Mouse (Mus musculus): Measurements from ENCODE around the gene Vrtn. TPM values are rescaled to one million over a fixed set of nuclear protein-coding genes. Genes with fewer than 3 reads are reported as not detected.

Vrtn gene
- polyA plus RNA-seq, 1 experiment from 2014 or later: not detected

DNA sequence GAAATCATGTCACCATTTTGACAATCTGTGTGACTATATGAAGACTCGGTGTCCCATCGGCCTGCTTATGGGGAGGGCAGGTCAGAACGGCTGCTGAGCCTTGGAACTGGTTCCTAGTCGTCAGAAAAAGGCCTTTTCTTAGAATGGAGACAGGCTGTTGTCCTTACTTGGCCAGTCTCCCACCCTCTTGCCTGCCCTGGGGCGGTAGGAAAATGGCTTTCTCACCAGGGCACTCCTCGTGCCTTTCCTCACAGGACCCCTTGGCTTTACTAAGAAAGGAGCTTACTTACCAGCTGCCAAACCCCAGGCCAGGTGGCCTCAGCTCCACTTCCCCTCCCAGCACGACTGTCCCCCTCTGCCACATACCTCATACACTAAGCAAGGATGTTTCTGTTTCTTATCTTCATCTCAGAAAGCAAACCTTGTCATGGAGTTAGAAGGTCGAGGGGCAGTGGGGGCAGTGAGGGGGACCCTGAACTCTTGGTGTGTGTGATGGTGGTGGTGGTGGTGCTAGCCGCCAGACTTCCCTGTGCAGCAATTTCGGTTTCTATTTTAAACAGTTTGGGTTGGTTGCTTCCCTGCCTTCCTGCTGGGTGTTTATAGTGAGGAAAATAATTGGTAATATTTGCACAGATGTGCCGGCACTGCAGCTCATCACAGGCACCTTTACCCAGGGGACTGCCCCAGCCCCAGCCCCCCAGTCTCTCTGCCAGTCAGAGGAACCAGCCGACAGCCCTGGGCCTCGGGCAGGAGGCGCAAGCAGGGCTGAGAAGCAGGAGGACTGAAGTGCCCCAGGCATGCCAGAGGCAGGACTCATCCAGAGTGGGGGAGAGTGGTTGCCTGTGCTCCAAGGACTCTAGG lies 34.1 kb downstream of the Vrtn start:
- Histone ChIP-seq H3K4me1 (ENCODE audit: control insufficient read depth, insufficient read depth, low read length) (no peaks in the 10 kb centered on the region), H3K9me3 (replicated peaks; ENCODE audit: control insufficient read depth, low read length) (0 out of 2 replicates have a peak, but pooled peaks cover 3% of the 10 kb centered on the region), H3K27me3 (ENCODE audit: control insufficient read depth, insufficient read depth, low read length) (0 out of 2 replicates have a peak, but pooled peaks cover 8% of the 10 kb centered on the region), H3K27ac (ENCODE audit: low read length) (no peak overlapping the region), H3K4me3 (replicated peaks; ENCODE audit: low read length) (no peak overlapping the region), H3K36me3 (ENCODE audit: control insufficient read depth, insufficient read depth, low read length) (no peaks in the 10 kb centered on the region), H3K9ac (ENCODE audit: low read length) (no peak overlapping the region), H3K4me2 (ENCODE audit: low read depth, low read length) (no peak overlapping the region)
- WGBS: 36% methylated on average over 14 of the region's 14 CpGs
- ATAC-seq (ENCODE audit: insufficient read depth, low FRiP score): no peak

DNA sequence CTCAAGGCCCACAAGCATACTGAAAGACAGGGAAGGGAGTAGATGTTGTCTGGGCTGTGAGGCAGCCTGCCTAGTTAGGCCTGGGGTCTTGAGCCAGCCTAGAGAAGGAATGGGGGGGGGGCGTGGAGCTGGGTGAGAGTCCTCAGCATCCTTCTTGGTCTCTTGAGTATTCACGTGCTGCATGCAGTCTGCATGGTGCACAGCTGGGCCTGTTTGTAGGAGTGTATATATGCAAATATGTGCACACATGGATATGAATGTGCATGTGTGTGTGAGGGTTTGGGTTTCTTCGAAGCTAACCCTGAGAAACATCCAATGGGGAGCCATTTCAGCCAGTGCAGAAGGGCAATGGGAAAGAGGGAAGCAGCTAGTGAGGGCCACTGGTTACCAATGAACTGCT lies 35.2 kb downstream of the Vrtn start:
- 83% methylated on average over 3 of the region's 3 CpGs for WGBS
- Histone ChIP-seq H3K9me3 (replicated peaks; ENCODE audit: control insufficient read depth, low read length) (no peaks in the 10 kb centered on the region), H3K9ac (ENCODE audit: low read length) (no peak overlapping the region), H3K4me3 (replicated peaks; ENCODE audit: low read length) (no peak overlapping the region), H3K4me1 (ENCODE audit: control insufficient read depth, insufficient read depth, low read length) (no peaks in the 10 kb centered on the region), H3K4me2 (ENCODE audit: low read depth, low read length) (no peak overlapping the region), H3K27me3 (ENCODE audit: control insufficient read depth, insufficient read depth, low read length) (0 out of 2 replicates have a peak, but pooled peaks cover 8% of the 10 kb centered on the region), H3K36me3 (ENCODE audit: control insufficient read depth, insufficient read depth, low read length) (no peaks in the 10 kb centered on the region), H3K27ac (ENCODE audit: low read length) (no peak overlapping the region)
- no peak for ATAC-seq (ENCODE audit: insufficient read depth, low FRiP score)

DNA sequence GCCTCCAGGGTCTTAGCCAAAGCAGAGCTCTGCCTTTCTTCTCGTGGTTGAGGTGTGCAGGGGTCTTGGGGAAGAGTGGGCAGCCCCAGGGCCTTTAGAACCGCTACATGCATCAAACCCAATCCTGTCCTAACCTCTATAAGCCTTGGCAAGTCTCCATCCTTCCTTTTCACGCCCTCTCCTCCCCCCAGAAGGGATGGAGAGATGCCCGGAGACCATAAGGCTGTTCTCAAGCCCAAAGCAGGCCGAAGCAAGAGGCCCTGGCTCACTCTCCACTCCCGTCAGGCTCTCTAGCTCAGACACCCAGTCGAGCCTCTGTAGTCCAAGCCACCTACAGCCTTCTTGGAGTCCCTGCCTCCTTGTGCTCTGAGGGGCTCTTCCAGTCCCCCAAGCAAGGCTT lies 43.8 kb downstream of the Vrtn start:
- Histone ChIP-seq H3K27me3 (ENCODE audit: control insufficient read depth, insufficient read depth, low read length) (no peaks in the 10 kb centered on the region), H3K4me1 (ENCODE audit: control insufficient read depth, insufficient read depth, low read length) (no peaks in the 10 kb centered on the region), H3K27ac (ENCODE audit: low read length) (no peak overlapping the region), H3K9me3 (replicated peaks; ENCODE audit: control insufficient read depth, low read length) (no peaks in the 10 kb centered on the region), H3K4me3 (replicated peaks; ENCODE audit: low read length) (no peak overlapping the region), H3K9ac (ENCODE audit: low read length) (no peak overlapping the region), H3K36me3 (ENCODE audit: control insufficient read depth, insufficient read depth, low read length) (no peaks in the 10 kb centered on the region), H3K4me2 (ENCODE audit: low read depth, low read length) (no peak overlapping the region)
- no peak for ATAC-seq (ENCODE audit: insufficient read depth, low FRiP score)
- WGBS: 67% methylated on average over 7 of the region's 7 CpGs

DNA sequence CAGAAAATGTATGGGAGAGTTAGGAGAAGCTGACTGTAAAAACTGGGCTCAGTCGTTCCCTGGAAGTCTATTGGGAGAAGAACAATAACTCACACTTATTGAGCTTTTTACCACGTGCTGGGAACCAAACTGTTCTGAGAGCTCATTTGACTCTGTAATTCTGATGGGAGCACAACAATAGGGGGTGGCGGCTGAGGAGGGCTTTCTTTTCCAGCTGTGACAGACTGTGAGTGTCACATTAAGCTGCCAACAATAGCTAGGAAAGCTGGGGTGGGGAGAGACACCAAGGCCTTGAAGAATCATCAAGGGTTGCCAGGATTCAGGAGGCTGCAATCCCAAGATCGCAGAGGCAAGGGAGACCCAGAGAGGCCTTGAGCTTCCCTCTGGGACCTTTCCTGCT lies 45.4 kb downstream of the Vrtn start:
- Histone ChIP-seq H3K4me3 (replicated peaks; ENCODE audit: low read length) (no peak overlapping the region), H3K4me2 (ENCODE audit: low read depth, low read length) (no peak overlapping the region), H3K36me3 (ENCODE audit: control insufficient read depth, insufficient read depth, low read length) (no peaks in the 10 kb centered on the region), H3K9me3 (replicated peaks; ENCODE audit: control insufficient read depth, low read length) (no peaks in the 10 kb centered on the region), H3K27ac (ENCODE audit: low read length) (no peak overlapping the region), H3K27me3 (ENCODE audit: control insufficient read depth, insufficient read depth, low read length) (no peaks in the 10 kb centered on the region), H3K4me1 (ENCODE audit: control insufficient read depth, insufficient read depth, low read length) (no peaks in the 10 kb centered on the region), H3K9ac (ENCODE audit: low read length) (no peak overlapping the region)
- 47% methylated on average over 4 of the region's 4 CpGs for WGBS
- no peak for ATAC-seq (ENCODE audit: insufficient read depth, low FRiP score)

DNA sequence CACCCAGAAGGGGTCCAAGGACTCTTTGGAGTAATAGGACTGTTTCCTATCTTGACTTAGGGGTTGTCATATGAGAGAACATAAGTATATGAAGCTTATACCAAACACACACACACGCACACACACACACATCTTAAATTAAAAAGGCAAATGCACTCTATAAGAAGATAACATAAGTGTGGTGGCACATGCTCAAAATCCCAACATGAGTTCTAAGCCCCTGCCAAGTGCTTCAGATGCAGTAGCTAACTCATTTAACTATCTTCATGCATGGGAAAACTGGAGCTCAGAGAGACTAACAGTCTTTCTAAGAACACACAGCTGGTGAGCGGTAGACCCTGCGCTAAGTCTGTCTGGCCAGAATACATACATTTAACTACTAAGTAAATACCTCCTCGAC lies 46.7 kb downstream of the Vrtn start:
- no peak for ATAC-seq (ENCODE audit: insufficient read depth, low FRiP score)
- WGBS: 78% methylated on average over 4 of the region's 4 CpGs
- H3K27ac ChIP-seq (ENCODE audit: low read length): no peak overlapping the region

DNA sequence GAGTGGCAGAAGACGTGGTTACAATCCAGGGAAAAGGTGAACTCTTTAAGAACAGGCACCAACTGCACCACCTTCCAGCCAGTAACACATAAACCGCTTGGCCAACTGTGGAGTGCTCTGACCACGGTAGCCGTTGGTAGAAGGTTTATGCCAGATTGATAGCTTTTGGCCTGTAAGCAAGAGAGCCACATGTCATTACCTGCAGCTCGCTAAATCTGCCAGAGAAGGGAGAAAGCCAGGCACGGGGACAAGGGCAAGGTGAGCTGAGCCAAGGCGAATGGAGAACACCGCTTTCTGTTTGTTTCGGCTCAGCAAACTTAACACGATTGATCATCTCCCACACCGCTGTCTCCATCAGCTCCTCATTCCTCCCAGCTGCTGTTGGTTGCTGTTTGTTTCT lies 48.2 kb downstream of the Vrtn start:
- Histone ChIP-seq H3K27ac (ENCODE audit: low read length) (no peak overlapping the region), H3K4me2 (ENCODE audit: low read depth, low read length) (no peak overlapping the region), H3K27me3 (ENCODE audit: control insufficient read depth, insufficient read depth, low read length) (no peaks in the 10 kb centered on the region), H3K9me3 (replicated peaks; ENCODE audit: control insufficient read depth, low read length) (no peaks in the 10 kb centered on the region), H3K36me3 (ENCODE audit: control insufficient read depth, insufficient read depth, low read length) (no peaks in the 10 kb centered on the region), H3K4me1 (ENCODE audit: control insufficient read depth, insufficient read depth, low read length) (no peaks in the 10 kb centered on the region), H3K9ac (ENCODE audit: low read length) (no peak overlapping the region), H3K4me3 (replicated peaks; ENCODE audit: low read length) (no peak overlapping the region)
- 71% methylated on average over 11 of the region's 11 CpGs for WGBS
- ATAC-seq (ENCODE audit: insufficient read depth, low FRiP score): no peak

More for the DNA sequence above, 46.7 kb downstream of the Vrtn start:
- Histone ChIP-seq H3K9ac (ENCODE audit: low read length) (no peak overlapping the region), H3K4me2 (ENCODE audit: low read depth, low read length) (no peak overlapping the region), H3K4me1 (ENCODE audit: control insufficient read depth, insufficient read depth, low read length) (no peaks in the 10 kb centered on the region), H3K27me3 (ENCODE audit: control insufficient read depth, insufficient read depth, low read length) (no peaks in the 10 kb centered on the region), H3K4me3 (replicated peaks; ENCODE audit: low read length) (no peak overlapping the region), H3K9me3 (replicated peaks; ENCODE audit: control insufficient read depth, low read length) (no peaks in the 10 kb centered on the region), H3K36me3 (ENCODE audit: control insufficient read depth, insufficient read depth, low read length) (no peaks in the 10 kb centered on the region)

DNA sequence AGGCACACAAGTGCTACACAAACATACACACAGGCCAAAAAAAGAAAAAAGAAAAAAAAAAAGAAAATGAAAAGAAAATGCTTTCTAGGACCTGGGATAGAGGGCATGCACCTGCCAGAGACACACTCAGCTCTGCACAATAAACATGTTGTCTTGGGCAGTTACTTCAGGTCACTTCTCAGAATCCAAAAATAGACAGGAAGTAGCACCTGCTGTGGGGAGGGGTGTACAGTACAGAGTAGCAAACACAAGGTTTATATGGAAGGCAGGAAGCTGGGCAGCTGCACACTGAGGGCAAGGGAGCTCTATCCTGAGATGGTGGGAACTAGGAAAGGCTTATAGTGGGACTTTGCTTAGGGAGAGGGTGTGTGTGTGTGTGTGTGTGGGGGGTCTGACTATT lies 50.5 kb downstream of the Vrtn start:
- Histone ChIP-seq H3K4me1 (ENCODE audit: control insufficient read depth, insufficient read depth, low read length) (no peaks in the 10 kb centered on the region), H3K36me3 (ENCODE audit: control insufficient read depth, insufficient read depth, low read length) (no peaks in the 10 kb centered on the region), H3K4me3 (replicated peaks; ENCODE audit: low read length) (no peak overlapping the region), H3K27ac (ENCODE audit: low read length) (no peak overlapping the region), H3K4me2 (ENCODE audit: low read depth, low read length) (no peak overlapping the region), H3K9ac (ENCODE audit: low read length) (no peak overlapping the region), H3K27me3 (ENCODE audit: control insufficient read depth, insufficient read depth, low read length) (no peaks in the 10 kb centered on the region), H3K9me3 (replicated peaks; ENCODE audit: control insufficient read depth, low read length) (no peaks in the 10 kb centered on the region)
- no peak for ATAC-seq (ENCODE audit: insufficient read depth, low FRiP score)

DNA sequence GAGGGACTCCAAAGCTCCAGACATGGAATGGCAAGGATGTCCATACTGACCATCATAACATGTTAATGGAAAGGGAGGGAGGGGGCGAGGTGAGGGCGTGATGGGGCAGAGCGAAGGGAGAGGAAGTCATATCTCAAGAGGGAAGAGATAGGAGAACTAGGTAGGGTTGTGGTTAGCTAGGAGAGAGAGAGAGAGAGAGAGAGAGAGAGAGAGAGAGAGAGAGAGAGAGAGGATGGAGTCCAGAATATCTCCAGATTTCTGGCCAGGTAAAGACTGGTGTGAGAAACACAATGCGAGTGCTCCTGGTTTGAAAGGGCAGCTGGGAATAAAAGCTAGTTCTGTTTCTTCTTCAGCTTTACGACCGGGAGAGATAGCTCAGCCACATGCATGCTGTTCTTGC lies 51.3 kb downstream of the Vrtn start:
- no peak for ATAC-seq (ENCODE audit: insufficient read depth, low FRiP score)
- Histone ChIP-seq H3K4me2 (ENCODE audit: low read depth, low read length) (no peak overlapping the region), H3K9ac (ENCODE audit: low read length) (no peak overlapping the region), H3K27ac (ENCODE audit: low read length) (no peak overlapping the region), H3K36me3 (ENCODE audit: control insufficient read depth, insufficient read depth, low read length) (no peaks in the 10 kb centered on the region), H3K4me3 (replicated peaks; ENCODE audit: low read length) (no peak overlapping the region), H3K27me3 (ENCODE audit: control insufficient read depth, insufficient read depth, low read length) (0 out of 2 replicates have a peak, but pooled peaks cover 2% of the 10 kb centered on the region), H3K9me3 (replicated peaks; ENCODE audit: control insufficient read depth, low read length) (no peaks in the 10 kb centered on the region), H3K4me1 (ENCODE audit: control insufficient read depth, insufficient read depth, low read length) (no peaks in the 10 kb centered on the region)
- WGBS: 73% methylated on average over 6 of the region's 6 CpGs

DNA sequence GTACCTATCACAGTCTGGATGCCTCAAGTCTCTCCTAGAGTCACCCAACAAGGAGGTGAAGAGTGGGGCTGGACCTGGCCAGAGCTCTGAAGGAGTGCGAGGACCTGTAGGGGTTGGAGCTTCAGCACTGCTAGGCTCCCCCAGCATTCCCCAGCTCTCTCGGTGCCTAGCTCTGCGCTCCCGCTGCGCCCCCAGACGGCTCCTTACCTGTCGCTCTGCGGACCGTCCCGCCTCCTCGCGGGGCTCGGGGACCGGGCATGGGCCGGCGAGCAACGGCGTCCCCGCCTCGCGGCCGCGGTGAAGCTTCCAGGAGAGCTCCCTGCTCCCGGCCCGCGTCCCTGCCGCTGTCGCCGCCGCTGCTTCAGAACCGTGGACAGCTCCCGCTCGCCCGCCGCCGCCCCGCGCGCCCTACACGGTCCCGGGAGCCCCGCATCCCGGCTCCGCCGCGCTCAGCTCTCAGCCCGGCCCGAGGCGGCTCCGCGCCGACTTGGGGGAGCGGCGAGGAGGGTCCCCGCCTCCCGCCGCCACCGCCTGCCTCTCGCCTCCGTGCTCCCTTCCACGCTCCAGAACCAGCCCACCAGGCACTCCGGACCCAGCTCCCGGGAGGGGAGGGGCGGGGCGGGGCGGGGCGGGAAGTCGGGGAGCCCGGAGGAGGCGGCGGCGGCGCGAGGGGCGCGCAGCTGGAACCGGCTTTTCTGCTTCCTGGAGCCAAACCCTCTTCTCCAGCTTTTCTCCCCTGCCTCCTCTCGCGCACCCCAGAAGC lies 57.7 kb downstream of the Vrtn start, which contains the start of gene Syndig1l:
Gene Syndig1l (minus strand): TSS at position 513 of the 763 bp plus-strand sequence.
- Histone ChIP-seq H3K27ac (ENCODE audit: low read length) (no peak within 1 kb of the TSS), H3K9ac (ENCODE audit: low read length) (no peak within 1 kb of the TSS), H3K27me3 (ENCODE audit: control insufficient read depth, insufficient read depth, low read length) (peaks cover 25% of the 10 kb centered on the region), H3K4me2 (ENCODE audit: low read depth, low read length) (peak within 1 kb of the TSS; percentile 96), H3K4me1 (ENCODE audit: control insufficient read depth, insufficient read depth, low read length) (no peaks in the 10 kb centered on the region), H3K4me3 (replicated peaks; ENCODE audit: low read length) (peak within 1 kb of the TSS; percentile 54), H3K9me3 (replicated peaks; ENCODE audit: control insufficient read depth, low read length) (no peaks in the 10 kb centered on the region), H3K36me3 (ENCODE audit: control insufficient read depth, insufficient read depth, low read length) (no peaks in the 10 kb centered on the region)
- under 1% methylated on average over 77 of the region's 79 CpGs for WGBS
- ATAC-seq (ENCODE audit: insufficient read depth, low FRiP score): peak; percentile 78; the same call in 1 of the 2 replicates
